Mouse (Mus musculus) telencephalon, adult 2 months (tissue): ENCODE measurements around the gene Boc.
"Not testable (repeated sequence)": the region's sequence is repeated elsewhere in the genome, so short reads cannot be mapped to it uniquely, and the experiment has no call there.

ENCODE experiments used
- DNase-seq: peaks from one replicate; pipeline ENCODE4 v3.0.0-alpha.2; 2011; ENCODE audit warnings: low read depth, low spot score

The Boc gene

GRCm38 (mm10) chr16:44492151-44492550 is 66.5 kb downstream of the Boc start:
- DNase-seq, result no peak

- no peak for DNase-seq
These were observed 67.6 kb downstream of the Boc start for GRCm38 (mm10) chr16:44491051-44491450.

DNA sequence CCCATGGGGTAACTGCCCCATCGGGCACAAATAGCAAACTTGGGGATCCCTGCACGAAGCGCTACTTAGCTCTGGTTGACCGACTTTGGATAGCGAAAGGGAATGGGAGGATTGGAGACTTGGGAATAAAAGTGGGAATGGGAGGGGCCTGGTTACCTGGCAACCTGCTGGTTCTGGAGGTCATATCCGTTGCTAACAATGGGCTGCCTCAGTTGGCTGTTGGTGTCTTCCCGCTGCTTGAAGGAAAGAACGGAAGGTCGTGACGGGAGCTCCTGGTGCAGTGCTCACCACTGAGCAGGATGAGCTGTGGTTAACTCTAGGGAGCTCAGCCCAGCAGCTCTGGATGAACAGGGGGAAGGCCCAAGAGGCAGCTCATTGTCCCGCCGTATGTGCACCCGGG is 71.5 kb downstream of the Boc start:
- DNase-seq, result no peak

- DNase-seq, result no peak
These were observed 72.1 kb downstream of the Boc start for GRCm38 (mm10) chr16:44486612-44487011.

- DNase-seq, result no peak
These were observed 73.0 kb downstream of the Boc start for GRCm38 (mm10) chr16:44485691-44486090.

GRCm38 (mm10) chr16:44484831-44485230 is 73.9 kb downstream of the Boc start:
- no peak for DNase-seq

DNA sequence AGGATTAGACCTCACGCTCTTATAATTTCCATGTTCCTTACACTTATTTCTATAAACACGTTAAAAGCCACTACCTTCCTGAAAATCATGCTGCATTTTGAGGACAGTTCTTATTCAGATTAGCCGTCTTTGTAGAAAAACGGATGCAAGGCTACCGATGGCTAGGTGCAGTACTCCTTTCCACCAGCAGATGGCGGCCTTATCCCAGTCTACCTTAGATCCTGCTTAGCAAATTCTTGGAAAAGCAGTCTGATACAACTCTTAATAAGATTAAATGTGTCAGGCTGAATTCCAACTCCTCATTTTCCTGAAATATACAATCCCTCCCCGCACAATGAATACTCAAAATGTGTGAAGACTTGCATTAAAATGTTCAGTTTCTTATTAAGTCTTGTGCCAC is 74.6 kb downstream of the Boc start:
- DNase-seq, result peak; percentile 62

DNA sequence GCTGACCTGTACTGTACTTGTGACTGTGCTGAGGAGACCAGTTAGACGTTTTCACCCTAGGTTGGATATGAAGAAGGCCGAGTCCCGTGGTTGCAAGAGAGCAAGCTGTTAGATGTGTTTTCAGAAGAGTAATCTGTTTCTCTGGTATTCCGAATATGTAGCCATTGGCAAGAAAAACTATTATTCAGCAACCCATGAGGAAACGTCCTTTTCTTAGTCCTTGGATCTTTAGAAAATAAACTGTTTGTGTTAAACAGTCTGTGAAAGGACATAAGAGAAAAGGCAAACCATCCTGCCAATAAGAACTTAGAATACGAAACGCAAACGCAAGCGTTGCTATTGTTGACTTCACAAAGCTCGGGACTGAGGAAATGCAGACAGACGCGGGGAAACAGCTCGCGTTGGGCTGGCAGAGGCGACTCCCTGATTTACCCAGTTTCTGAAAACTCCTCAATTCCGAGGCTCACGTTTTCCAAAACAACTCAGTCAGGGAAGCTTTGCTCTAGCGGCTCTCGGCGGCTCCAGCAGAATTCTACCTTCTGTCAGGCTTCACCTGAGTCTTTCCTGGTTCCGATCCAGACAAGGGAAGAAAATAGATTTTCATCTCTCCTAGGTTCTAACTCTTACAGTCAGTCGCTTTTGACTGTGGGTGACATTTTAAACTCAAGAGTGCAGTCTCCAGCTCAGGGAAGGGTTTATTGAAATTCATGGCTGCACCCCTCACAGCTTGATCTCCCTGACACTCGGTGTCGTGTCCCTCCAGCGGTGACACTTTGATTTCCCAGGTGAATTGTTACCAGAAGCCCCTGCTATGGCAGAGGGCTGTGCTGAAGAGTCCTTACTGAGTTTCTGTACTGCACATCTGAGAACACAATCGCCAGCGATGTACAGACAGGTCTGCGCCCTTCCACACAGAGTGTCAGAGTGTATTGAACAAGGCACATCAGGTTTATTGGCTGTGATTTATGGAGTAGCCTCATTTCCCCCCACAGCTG is 76.8 kb downstream of the Boc start:
- DNase-seq, result no peak

DNA sequence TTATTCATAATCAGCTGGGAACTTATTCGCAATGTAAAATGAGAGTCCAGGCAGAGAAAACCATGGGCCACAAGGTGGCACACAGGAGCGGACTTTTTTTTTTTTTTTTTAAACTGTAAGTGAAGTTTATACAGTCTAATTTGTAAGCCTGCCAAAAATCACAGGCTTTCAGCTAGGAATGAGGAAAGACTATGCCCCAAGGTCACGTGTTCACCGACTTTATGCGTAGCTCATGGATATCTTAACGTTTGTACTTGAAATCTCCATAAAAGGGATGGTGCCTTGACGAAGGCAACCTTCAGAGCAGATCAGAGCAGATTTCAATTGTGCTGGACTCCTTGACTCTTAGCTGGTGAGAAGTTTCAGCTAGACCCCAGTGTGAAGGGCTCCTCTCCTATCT is 78.1 kb downstream of the Boc start:
- no peak for DNase-seq

DNA sequence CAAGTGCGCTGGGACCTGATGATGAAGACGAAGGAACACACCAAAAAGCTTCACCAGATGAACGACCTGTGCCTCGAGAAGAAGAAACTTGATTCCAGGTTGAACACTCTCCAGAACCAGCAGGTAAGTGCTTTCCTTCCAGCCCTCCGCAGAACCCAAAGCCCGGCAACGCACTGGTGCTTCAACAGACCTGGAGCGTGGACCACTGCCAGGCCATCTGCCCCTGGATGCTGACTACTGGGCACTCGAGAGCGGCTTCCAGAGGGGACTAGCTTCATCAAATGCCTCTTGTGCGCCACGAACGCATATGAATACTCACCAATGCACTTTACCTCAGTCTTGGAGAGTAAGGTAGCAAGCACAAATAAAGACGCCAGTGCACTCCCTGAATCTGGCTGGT is 78.8 kb downstream of the Boc start:
- DNase-seq, result no peak

- DNase-seq, result no peak
These were observed 79.9 kb downstream of the Boc start for GRCm38 (mm10) chr16:44478767-44479166.

- no peak for DNase-seq
These were observed 82.9 kb downstream of the Boc start for GRCm38 (mm10) chr16:44475682-44476375.

- no peak for DNase-seq
These were observed 83.4 kb downstream of the Boc start for GRCm38 (mm10) chr16:44475281-44475680.

DNA sequence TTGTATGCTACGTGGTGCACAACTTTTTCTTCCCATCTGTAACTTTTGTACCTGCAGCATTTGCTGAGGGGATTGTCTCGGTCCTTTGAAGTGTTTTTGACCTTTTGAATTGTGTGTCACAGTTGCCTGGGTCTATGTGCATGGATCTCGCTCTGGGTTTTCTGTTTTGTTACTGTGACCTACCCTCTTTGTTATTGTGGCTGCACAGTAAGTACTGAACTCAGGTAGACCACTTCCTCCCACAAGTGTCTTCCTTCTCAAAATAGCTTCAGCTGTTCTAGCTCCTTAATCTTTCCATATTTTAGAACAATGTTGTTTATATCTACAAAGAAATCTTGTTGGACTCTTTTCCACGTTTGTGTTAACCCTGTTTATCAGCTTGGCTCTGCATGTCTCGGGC is 97.8 kb downstream of the Boc start:
- DNase-seq, result no peak

- no peak for DNase-seq
These were observed 99.9 kb downstream of the Boc start for GRCm38 (mm10) chr16:44458826-44459225.

GRCm38 (mm10) chr16:44457858-44458257 is 100.8 kb downstream of the Boc start:
- no peak for DNase-seq

DNA sequence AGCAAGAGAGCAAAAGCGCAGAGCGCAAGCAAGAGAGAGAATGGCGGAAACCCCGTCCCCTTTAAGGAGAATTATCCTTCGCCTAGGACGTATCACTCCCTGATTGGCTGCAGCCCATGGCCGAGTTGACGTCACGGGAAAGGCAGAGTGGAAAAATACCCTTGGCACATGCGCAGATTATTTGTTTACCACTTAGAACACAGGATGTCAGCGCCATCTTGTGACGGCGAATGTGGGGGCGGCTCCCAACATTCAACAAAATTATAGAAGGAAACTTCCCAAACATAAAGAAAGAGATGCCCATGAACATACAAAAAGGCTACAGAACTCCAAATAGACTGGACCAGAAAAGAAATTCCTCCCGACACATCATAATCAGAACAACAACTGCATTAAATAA is 116.8 kb downstream of the Boc start:
- not testable (repeated sequence) for DNase-seq

DNA sequence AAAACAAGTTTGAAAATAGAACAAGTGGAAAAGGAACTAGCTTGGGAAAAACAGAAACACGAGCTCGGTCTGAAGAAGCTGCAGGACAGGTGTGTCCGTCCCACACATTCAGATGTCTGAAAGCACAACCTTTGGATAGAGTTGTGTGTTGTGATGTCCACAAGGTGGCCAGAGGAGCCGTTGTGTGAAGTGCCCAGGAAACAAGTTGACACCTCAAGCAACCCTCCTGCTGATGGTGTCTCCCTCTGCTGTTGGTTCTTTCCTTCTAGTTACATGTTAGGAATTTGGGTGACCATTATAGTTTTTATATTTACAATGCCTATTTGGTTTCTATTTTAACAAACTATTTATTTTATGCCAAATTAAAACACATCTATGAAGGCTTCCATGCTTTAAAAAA is 123.2 kb downstream of the Boc start:
- DNase-seq, result no peak
